In genomic region chr16:92953936-92954654, GRCm38 (mm10) we compare ENCODE assay signal across 8 mouse cellular contexts.
DNase-seq lines count a peak whose midpoint lies in the region; ATAC-seq lines count a peak whose summit lies in the region.
"Had no signal": no experiment of that assay in that cellular context is flagged by ENCODE, and none has a peak within 500 bp of the region (broad histone marks: within the 10 kb centered on the region; RNA-seq: fewer than 3 reads in every experiment).

No protein-coding gene starts in this region.

- 33% methylated on average over 11 of the region's 11 CpGs for WGBS in lung, embryonic 16.5 days

- H3K4me1 ChIP-seq in lung, embryonic 16.5 days (replicated peaks; ENCODE audit: control insufficient read depth, insufficient read depth, low read length): peaks cover 13% of the 10 kb centered on the region

- peak overlapping the region; percentile 40; the same call in 1 of the 2 replicates for H3K27ac ChIP-seq in lung, embryonic 16.5 days (ENCODE audit: low read length)
- H3K27ac ChIP-seq: neural tube, embryonic 12.5 days had no signal

- no peaks in the 10 kb centered on the region for H3K27me3 ChIP-seq in lung, embryonic 16.5 days (ENCODE audit: control insufficient read depth, insufficient read depth, low read depth, low read length)
- H3K27me3 ChIP-seq: neural tube, embryonic 12.5 days had no signal

- peak; percentile 11 to 22 for DNase-seq in urinary bladder, postnatal 36 days (ENCODE audit: low spot score in 2 of 2)
- DNase-seq in urinary bladder, postnatal 10 days (ENCODE audit: low spot score): no peak
- peak; percentile 75 for DNase-seq in heart, postnatal 4 days
- DNase-seq in thymus, postnatal 10 days (ENCODE audit: low spot score in 2 of 2): no peak

- no peaks in the 10 kb centered on the region for H3K36me3 ChIP-seq in lung, embryonic 16.5 days (ENCODE audit: control insufficient read depth, insufficient read depth, low read length)
- H3K36me3 ChIP-seq: neural tube, embryonic 12.5 days had no signal

- no peak overlapping the region for H3K4me3 ChIP-seq in lung, embryonic 16.5 days (ENCODE audit: low read length)
- H3K4me3 ChIP-seq: neural tube, embryonic 12.5 days had no signal

- H3K4me2 ChIP-seq in lung, embryonic 16.5 days (ENCODE audit: low read depth, low read length): no peak overlapping the region
- H3K4me2 ChIP-seq: neural tube, embryonic 12.5 days had no signal

- no peaks in the 10 kb centered on the region for H3K9me3 ChIP-seq in lung, embryonic 16.5 days (ENCODE audit: control insufficient read depth, low read length)
- H3K9me3 ChIP-seq: neural tube, embryonic 12.5 days had no signal

- 0 out of 2 replicates have a peak, but pooled peaks have one; percentile 28 for ATAC-seq in erythroblast, adult 5-6 weeks (replicated peaks; ENCODE audit: low FRiP score, poor library complexity, severe bottlenecking)
- ATAC-seq in lung, embryonic 16.5 days (ENCODE audit: low read depth): peak; percentile 87
- ATAC-seq in granulocyte monocyte progenitor cell, adult 5-6 weeks (replicated peaks; ENCODE audit: poor library complexity, severe bottlenecking): no peak

- H3K9ac ChIP-seq in lung, embryonic 16.5 days (ENCODE audit: low read length): no peak overlapping the region
- H3K9ac ChIP-seq: neural tube, embryonic 12.5 days had no signal

Comparison
In these comparisons a context has a peak if more than half of its experiments do, and no peak if none do; other contexts are left out.
1. DNase-seq: peak in urinary bladder, postnatal 36 days (2 of 2) and heart, postnatal 4 days (single experiment); none in urinary bladder, postnatal 10 days (single experiment) and thymus, postnatal 10 days (0 of 2).